Mouse (Mus musculus) intestine, postnatal 0 days (tissue): ENCODE data around the gene Mr1. TPM values are rescaled to one million over a fixed set of nuclear protein-coding genes. Genes with fewer than 3 reads are reported as not detected.

Experiments used
- ATAC-seq: fragments of 200-750 bp; cut with Nextera tagmentation; 2 replicates; pipeline ENCODE4 v1.8.0; 2017; ENCODE audit warnings: mild to moderate bottlenecking, moderate TSS enrichment, moderate library complexity
- H3K27ac ChIP-seq: fragments of 300-500 bp; sonication (generic); 2 replicates; pipeline ENCODE4 v1.5.1; 2014; ENCODE audit warnings: mild to moderate bottlenecking, low read depth, low read length, moderate library complexity
- H3K27me3 ChIP-seq: fragments of 300-500 bp; sonication (generic); replicated peaks from 2 replicates; pipeline ENCODE4 v1.6.1; 2014; ENCODE audit warnings: low read length, mixed read lengths; ENCODE audit not compliant: control insufficient read depth, insufficient read depth
- H3K36me3 ChIP-seq: fragments of 300-500 bp; sonication (generic); 2 replicates; pipeline ENCODE4 v1.6.1; 2014; ENCODE audit warnings: mild to moderate bottlenecking, moderate library complexity; ENCODE audit not compliant: control insufficient read depth, insufficient read depth
- H3K4me1 ChIP-seq: fragments of 300-500 bp; sonication (generic); replicated peaks from 2 replicates; pipeline ENCODE4 v1.6.1; 2014; ENCODE audit warnings: antibody characterized with exemption, low read length, mixed read lengths; ENCODE audit not compliant: control insufficient read depth, insufficient read depth
- H3K4me2 ChIP-seq: fragments of 300-500 bp; sonication (generic); replicated peaks from 2 replicates; pipeline ENCODE4 v1.6.1; 2014; ENCODE audit warnings: low read depth, mild to moderate bottlenecking, moderate library complexity
- H3K4me3 ChIP-seq: fragments of 300-500 bp; sonication (generic); 2 replicates; pipeline ENCODE4 v1.5.1; 2014; ENCODE audit warnings: low read depth, low read length
- H3K9ac ChIP-seq: fragments of 300-500 bp; sonication (generic); 2 replicates; pipeline ENCODE4 v1.6.1; 2014; ENCODE audit warnings: mild to moderate bottlenecking, low read depth, low read length
- H3K9me3 ChIP-seq: fragments of 300-500 bp; sonication (generic); 2 replicates; pipeline ENCODE4 v1.6.1; 2016; ENCODE audit warnings: mixed run types; ENCODE audit not compliant: control insufficient read depth
- CTCF ChIP-seq: sonication (generic); IDR thresholded peaks from 2 replicates; pipeline ENCODE4 v1.5.1; 2016; ENCODE audit warnings: low read depth, mild to moderate bottlenecking, control low read depth, antibody characterized with exemption, moderate library complexity
- WGBS: fragments of 180-500 bp; shearing (Covaris S2); extraction: QIAGEN DNeasy Blood & Tissue Kit; methylation state at CpG from one replicate; pipeline ENCODE4 v1.1.7; 2014; 5-methylcytosine and 5-hydroxymethylcytosine counted together
- polyA plus RNA-seq: library from polyadenylated mRNA; unstranded; fragments of >200 nt; fragmentation: Nextera tagmentation; extraction: Ambion mirVana; gene quantifications from 2 replicates; pipeline ENCODE4 v1.2.1, GENCODE M21; 2015

Mr1 gene
- polyA plus RNA-seq, 1 experiment from 2014 or later = 2.8 TPM

GRCm38 (mm10) chr1:155124397-155124796 lies 22.2 kb downstream of the Mr1 start:
- WGBS = 97% methylated on average over 5 of the region's 5 CpGs
- H3K27me3 ChIP-seq = no peaks in the 10 kb centered on the region
- TF ChIP-seq CTCF = no peak
- H3K27ac ChIP-seq = no peak overlapping the region
- H3K36me3 ChIP-seq = no peaks in the 10 kb centered on the region
- ATAC-seq = no peak
- H3K9me3 ChIP-seq = no peaks in the 10 kb centered on the region
- 0 out of 2 replicates have a peak, but pooled peaks cover 3% of the 10 kb centered on the region for H3K4me1 ChIP-seq
- no peak overlapping the region for H3K4me2 ChIP-seq
- H3K9ac ChIP-seq = no peak overlapping the region
- no peak overlapping the region for H3K4me3 ChIP-seq

DNA sequence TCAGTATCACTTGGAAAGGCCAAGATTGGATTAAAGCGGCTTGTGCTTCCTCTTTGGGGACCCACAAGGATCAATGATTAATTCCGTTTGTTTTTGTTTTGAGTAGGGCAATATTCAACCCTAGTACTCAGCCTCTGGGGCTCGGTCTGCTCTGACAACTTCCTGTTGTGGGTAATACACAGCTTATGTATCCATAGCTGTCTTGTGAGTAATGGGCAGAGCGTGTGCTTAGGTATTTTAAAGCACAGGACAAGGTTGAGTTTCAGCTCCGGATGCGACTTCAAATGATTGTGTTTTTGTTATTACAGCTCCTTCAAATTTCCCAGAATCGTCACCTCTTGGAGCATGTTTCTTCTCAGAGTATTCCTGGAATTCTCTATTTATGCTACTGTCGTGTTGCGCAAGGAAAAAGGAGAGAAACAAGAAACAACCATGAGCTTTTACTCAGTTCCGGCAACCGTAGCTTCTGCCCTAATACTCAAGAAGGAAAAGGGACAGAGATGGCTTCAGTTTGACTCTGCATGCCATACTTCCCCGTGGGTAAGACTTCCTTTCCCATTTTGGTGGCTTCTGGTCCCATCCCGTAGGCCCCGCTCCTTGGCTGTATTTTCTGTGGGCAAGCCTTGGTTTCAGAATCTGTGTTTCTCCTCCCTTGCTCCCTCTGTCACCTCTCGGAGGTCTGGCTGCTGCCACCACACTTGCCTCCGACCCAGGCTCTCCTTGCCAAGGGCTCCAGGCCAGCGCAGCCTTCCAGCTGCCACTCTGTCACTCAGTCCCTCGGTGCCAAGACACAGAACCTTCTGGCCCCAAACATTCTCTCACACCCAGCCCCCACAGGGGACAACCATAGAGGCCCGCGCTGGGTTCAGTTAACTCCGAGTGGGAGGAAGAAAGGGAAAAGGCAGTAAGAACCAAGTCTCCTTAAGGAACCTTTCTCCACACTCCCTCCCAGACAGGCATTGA lies 24.4 kb downstream of the Mr1 start:
- Histone ChIP-seq H3K9me3 (no peaks in the 10 kb centered on the region), H3K27me3 (no peaks in the 10 kb centered on the region), H3K36me3 (no peaks in the 10 kb centered on the region), H3K27ac (peak overlapping the region; percentile 41), H3K4me2 (no peak overlapping the region), H3K9ac (no peak overlapping the region), H3K4me1 (0 out of 2 replicates have a peak, but pooled peaks cover 3% of the 10 kb centered on the region), H3K4me3 (no peak overlapping the region)
- ATAC-seq = no peak
- no peak for TF ChIP-seq CTCF
- 74% methylated on average over 21 of the region's 21 CpGs for WGBS

- H3K27ac ChIP-seq = no peak overlapping the region
- H3K27me3 ChIP-seq = no peaks in the 10 kb centered on the region
- no peaks in the 10 kb centered on the region for H3K9me3 ChIP-seq
- no peak overlapping the region for H3K9ac ChIP-seq
- ATAC-seq = no peak
- H3K4me3 ChIP-seq = no peak overlapping the region
- no peaks in the 10 kb centered on the region for H3K4me1 ChIP-seq
- WGBS = 81% methylated on average over 1 of the region's 1 CpGs
- no peak for TF ChIP-seq CTCF
- no peak overlapping the region for H3K4me2 ChIP-seq
- no peaks in the 10 kb centered on the region for H3K36me3 ChIP-seq
Measured at GRCm38 (mm10) chr1:155119719-155120118, 26.9 kb downstream of the Mr1 start.

- Histone ChIP-seq H3K9me3 (no peaks in the 10 kb centered on the region), H3K4me3 (no peak overlapping the region), H3K27ac (no peak overlapping the region), H3K4me2 (no peak overlapping the region), H3K4me1 (no peaks in the 10 kb centered on the region), H3K36me3 (no peaks in the 10 kb centered on the region), H3K9ac (no peak overlapping the region), H3K27me3 (no peaks in the 10 kb centered on the region)
- WGBS = 11% methylated on average over 3 of the region's 3 CpGs
- no peak for ATAC-seq
- no peak for TF ChIP-seq CTCF
Measured at GRCm38 (mm10) chr1:155113946-155114345, 32.7 kb downstream of the Mr1 start.

DNA sequence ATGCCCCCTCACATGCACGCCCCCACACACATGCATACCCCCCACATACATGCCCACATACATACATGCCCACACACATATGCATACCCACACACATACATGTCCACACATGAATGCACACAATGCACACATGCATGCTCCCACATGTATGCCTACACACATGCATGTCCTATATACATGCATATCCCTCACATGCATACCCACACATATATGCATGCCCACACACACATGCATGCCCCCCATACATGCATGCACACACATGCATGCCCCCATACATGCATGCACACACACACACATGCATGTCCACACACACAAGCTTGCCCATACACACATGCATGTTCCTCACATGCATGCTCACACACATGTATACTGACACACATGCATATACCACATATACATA lies 33.7 kb downstream of the Mr1 start:
- Histone ChIP-seq H3K4me2 (no peak overlapping the region), H3K36me3 (no peaks in the 10 kb centered on the region), H3K4me1 (no peaks in the 10 kb centered on the region), H3K4me3 (no peak overlapping the region), H3K27me3 (no peaks in the 10 kb centered on the region), H3K9me3 (no peaks in the 10 kb centered on the region), H3K27ac (no peak overlapping the region), H3K9ac (no peak overlapping the region)
- ATAC-seq = no peak; the same call in 1 of the 2 replicates
- TF ChIP-seq CTCF = no peak
- WGBS = 88% methylated on average over 1 of the region's 1 CpGs

- H3K9ac ChIP-seq = no peak overlapping the region
- no peaks in the 10 kb centered on the region for H3K27me3 ChIP-seq
- H3K27ac ChIP-seq = no peak overlapping the region
- H3K4me2 ChIP-seq = no peak overlapping the region
- WGBS = 63% methylated on average over 4 of the region's 4 CpGs
- no peak for TF ChIP-seq CTCF
- no peak overlapping the region for H3K4me3 ChIP-seq
- H3K9me3 ChIP-seq = no peaks in the 10 kb centered on the region
- ATAC-seq = no peak
- H3K36me3 ChIP-seq = no peaks in the 10 kb centered on the region
- no peaks in the 10 kb centered on the region for H3K4me1 ChIP-seq
Measured at GRCm38 (mm10) chr1:155112118-155112517, 34.5 kb downstream of the Mr1 start.
